Mouse (Mus musculus) layer of hippocampus, adult 8-10 months (tissue): ENCODE data around the gene Epha2. TPM values are rescaled to one million over a fixed set of nuclear protein-coding genes. Genes with fewer than 3 reads are reported as not detected.

Experiments
- DNase-seq, 2 experiments: peaks; one replicate each; pipeline ENCODE4 v3.0.0; 2022; ENCODE audit warnings: low spot score in 2 of 2
- total RNA-seq, 4 experiments: library from RNA; stranded (reverse); gene quantifications; 2 replicates each; pipeline ENCODE4 v1.2.4; 2022

Epha2 gene
- total RNA-seq, 4 experiments from 2014 or later = 1.3 to 2.7 (median 2.2) TPM

GRCm38 (mm10) chr4:141279783-141280182 lies 21.3 kb upstream of the Epha2 start:
- no peak for DNase-seq

GRCm38 (mm10) chr4:141280471-141280870 lies 20.6 kb upstream of the Epha2 start:
- no peak for DNase-seq

GRCm38 (mm10) chr4:141281153-141281552 lies 19.9 kb upstream of the Epha2 start:
- DNase-seq = no peak

GRCm38 (mm10) chr4:141281578-141281977 lies 19.5 kb upstream of the Epha2 start:
- no peak for DNase-seq

- no peak for DNase-seq
These were observed 19.0 kb upstream of the Epha2 start for GRCm38 (mm10) chr4:141282087-141282486.

- DNase-seq = no peak
These were observed 18.4 kb upstream of the Epha2 start for GRCm38 (mm10) chr4:141282623-141283022.

- no peak for DNase-seq
These were observed 17.7 kb upstream of the Epha2 start for GRCm38 (mm10) chr4:141283176-141283878.

GRCm38 (mm10) chr4:141283879-141284411 lies 17.1 kb upstream of the Epha2 start:
- no peak for DNase-seq

- no peak for DNase-seq
These were observed 16.6 kb upstream of the Epha2 start for GRCm38 (mm10) chr4:141284486-141284885.

GRCm38 (mm10) chr4:141285128-141285527 lies 15.9 kb upstream of the Epha2 start:
- DNase-seq = no peak

- DNase-seq = no peak
These were observed 14.1 kb upstream of the Epha2 start for GRCm38 (mm10) chr4:141286860-141287517.

- DNase-seq = no peak
These were observed 13.5 kb upstream of the Epha2 start for GRCm38 (mm10) chr4:141287518-141288004.

GRCm38 (mm10) chr4:141288152-141288551 lies 12.9 kb upstream of the Epha2 start:
- no peak for DNase-seq

- no peak for DNase-seq
These were observed 9.3 kb upstream of the Epha2 start for GRCm38 (mm10) chr4:141291571-141292375.

- DNase-seq = no peak
These were observed 5.3 kb upstream of the Epha2 start for GRCm38 (mm10) chr4:141295774-141296186.

- DNase-seq = no peak
These were observed 3.1 kb upstream of the Epha2 start for GRCm38 (mm10) chr4:141297934-141298333.

GRCm38 (mm10) chr4:141299356-141299755 lies 1.7 kb upstream of the Epha2 start:
- DNase-seq = no peak

GRCm38 (mm10) chr4:141300196-141300595 lies 844 bp upstream of the Epha2 start:
- DNase-seq = no peak

- no peak for DNase-seq
These were observed 769 bp downstream of the Epha2 start for GRCm38 (mm10) chr4:141301591-141302427.

GRCm38 (mm10) chr4:141302428-141303401 lies 1.7 kb downstream of the Epha2 start:
- DNase-seq = no peak
